In genomic region chr13:112854402-112854801, GRCm38 (mm10) we compare ENCODE assay signal across 13 mouse cellular contexts. TPM values are rescaled to one million over a fixed set of nuclear protein-coding genes. Genes with fewer than 3 reads are reported as not detected.
DNase-seq lines count a peak whose midpoint lies in the region; ATAC-seq and TF ChIP-seq lines count a peak whose summit lies in the region.
"Had no signal": no experiment of that assay in that cellular context is flagged by ENCODE, and none has a peak within 500 bp of the region (broad histone marks: within the 10 kb centered on the region; RNA-seq: fewer than 3 reads in every experiment).

No protein-coding gene starts in this region.

- DNase-seq in frontal cortex, postnatal 10 days (ENCODE audit: low spot score in 2 of 2): no peak
- no peak for DNase-seq in kidney, postnatal 0 days (ENCODE audit: low spot score)
- no peak for DNase-seq in kidney, adult 9 months
- no peak for DNase-seq in CH12.LX (ENCODE audit: extremely low read depth)
- peak; percentile 22 for DNase-seq in embryo, embryonic 10.5 days (ENCODE audit: low spot score)
- DNase-seq in urinary bladder, postnatal 4 days (ENCODE audit: low spot score in 2 of 2): no peak
- DNase-seq in right cerebral cortex, postnatal 4 days: no peak
- DNase-seq: adrenal gland, postnatal 10 days; cerebellum, postnatal 36 days; heart, postnatal 36 days had no signal

- H3K27ac ChIP-seq in kidney, postnatal 0 days: no peak overlapping the region
- H3K27ac ChIP-seq in CH12.LX (ENCODE audit: insufficient read depth, low read depth): no peak overlapping the region
- H3K27ac ChIP-seq: midbrain, embryonic 13.5 days had no signal

- ATAC-seq in frontal cortex, adult (ENCODE audit: low TSS enrichment): peak; percentile 91
- ATAC-seq in kidney, postnatal 0 days (replicated peaks; ENCODE audit: low FRiP score, low read depth): no peak
- ATAC-seq: midbrain, embryonic 13.5 days had no signal

- 54% methylated on average over 6 of the region's 6 CpGs for WGBS in kidney, postnatal 0 days

- no peak overlapping the region for H3K4me2 ChIP-seq in kidney, postnatal 0 days (ENCODE audit: low read length)
- no peak overlapping the region for H3K4me2 ChIP-seq in CH12.LX (ENCODE audit: insufficient read depth, low read depth, poor library complexity, severe bottlenecking)
- H3K4me2 ChIP-seq: midbrain, embryonic 13.5 days had no signal

- no peaks in the 10 kb centered on the region for H3K4me1 ChIP-seq in kidney, postnatal 0 days (replicated peaks; ENCODE audit: insufficient read depth, low read length)
- H3K4me1 ChIP-seq in CH12.LX (ENCODE audit: control insufficient read depth in 1 of 2, insufficient read depth in 2 of 2): no peaks in the 10 kb centered on the region
- H3K4me1 ChIP-seq: midbrain, embryonic 13.5 days had no signal

- H3K79me2 ChIP-seq in CH12.LX (replicated peaks; ENCODE audit: control insufficient read depth, extremely low read depth, insufficient read depth, poor library complexity, severe bottlenecking): no peaks in the 10 kb centered on the region

- dilution Hi-C loops in CH12.LX (cut with MboI; ENCODE audit: extremely low pct_ligation_motif_present, extremely low pct_unique_long_range_greater_than_20kb, low sequenced_read_pairs): no loop called here

- H3K9ac ChIP-seq in kidney, postnatal 0 days (ENCODE audit: low read depth, low read length): no peak overlapping the region
- no peak overlapping the region for H3K9ac ChIP-seq in CH12.LX (ENCODE audit: insufficient read depth, low read depth)
- H3K9ac ChIP-seq: midbrain, embryonic 13.5 days had no signal

- TF ChIP-seq EP300 in CH12.LX (IDR thresholded peaks at IDR 0.05; ENCODE audit: low read length): no peak

- TF ChIP-seq POLR2A in CH12.LX (IDR thresholded peaks at IDR 0.05; ENCODE audit: low read depth, low read length): no peak

- peak; percentile 44 for TF ChIP-seq RAD21 in CH12.LX (IDR thresholded peaks at IDR 0.05; ENCODE audit: low read depth, low read length)

- H3K4me3 ChIP-seq in kidney, postnatal 0 days (replicated peaks; ENCODE audit: low read depth, low read length): no peak overlapping the region
- H3K4me3 ChIP-seq in CH12.LX (replicated peaks in 1 of 3; ENCODE audit: low read depth in 2 of 3, low read length in 2 of 3, poor library complexity in 1 of 3): no peak overlapping the region
- H3K4me3 ChIP-seq: midbrain, embryonic 13.5 days had no signal

- no peaks in the 10 kb centered on the region for H3K9me3 ChIP-seq in kidney, postnatal 0 days (replicated peaks; ENCODE audit: low read length)
- H3K9me3 ChIP-seq in CH12.LX (replicated peaks; ENCODE audit: low read length): no peaks in the 10 kb centered on the region
- H3K9me3 ChIP-seq: G1E; midbrain, embryonic 13.5 days had no signal

- H3K36me3 ChIP-seq in kidney, postnatal 0 days (ENCODE audit: insufficient read depth, low read length): no peaks in the 10 kb centered on the region
- peaks cover 15 to 80% of the 10 kb centered on the region in 2 experiments for H3K36me3 ChIP-seq in CH12.LX (replicated peaks in 1 of 2; ENCODE audit: control insufficient read depth in 1 of 2, insufficient read depth in 1 of 2, low read length in 1 of 2)

- in situ Hi-C loops in CH12.LX (cut with MboI; ENCODE audit: low pct_ligation_motif_present, low pct_unique_long_range_greater_than_20kb, low sequenced_read_pairs): no loop called here

- TF ChIP-seq CTCF in kidney, postnatal 0 days (IDR thresholded peaks at IDR 0.05; ENCODE audit: low read depth): peak; percentile 37; the same call in 1 of the 2 replicates
- TF ChIP-seq CTCF in CH12.LX (conservative IDR thresholded peaks at IDR 0.05 in 1 of 2, IDR thresholded peaks at IDR 0.05 in 1 of 2; ENCODE audit: low read depth in 2 of 2, low read length in 2 of 2): peak in 1 of 2 experiments; percentile 37; a peak in 2 of 4 replicates

- H3K27me3 ChIP-seq in kidney, postnatal 0 days (ENCODE audit: insufficient read depth, low read length): no peaks in the 10 kb centered on the region
- no peaks in the 10 kb centered on the region for H3K27me3 ChIP-seq in CH12.LX (replicated peaks)
- H3K27me3 ChIP-seq: midbrain, embryonic 13.5 days had no signal

TF ChIP-seq in CH12.LX, 34 proteins besides CTCF, POLR2A, EP300 and RAD21:
- TF ChIP-seq MAX (IDR thresholded peaks at IDR 0.05; ENCODE audit: low read length): no peak
- TF ChIP-seq SMC3 (IDR thresholded peaks at IDR 0.05; ENCODE audit: low read depth, low read length): peak; percentile 40

RNA-seq across cellular contexts. Expression of gene Plpp1, which starts 53.8 kb away (rescaled TPM):
- 135 TPM in 2 replicates for polyA plus RNA-seq in kidney, postnatal 0 days (2015; fragmentation: Nextera tagmentation; extraction: Ambion mirVana)
- total RNA-seq in CH12.LX (2012; rRNA removed) (50.1 and 50.2 TPM in 2 replicates), CH12.LX (2014; rRNA removed) (85.3 and 90.9 TPM in 2 replicates)
- 67.6 and 68.6 TPM in 2 replicates for polyA plus RNA-seq in CH12.LX (2012; ENCODE audit: insufficient read length, low read depth)
